Mouse (Mus musculus) left cerebral cortex, adult 11 months (tissue): ENCODE results near the gene Brat1.

Source experiments
- DNase-seq: peaks from one replicate; pipeline ENCODE4 v3.0.0; 2022; ENCODE audit warnings: low spot score

Gene Brat1

GRCm38 (mm10) chr5:140701661-140702060, 3.1 kb upstream of the Brat1 start:
- DNase-seq, result no peak

GRCm38 (mm10) chr5:140702103-140702513, 2.7 kb upstream of the Brat1 start, which contains the start of gene Iqce:
TSS of gene Iqce (minus strand) at chr5:140702378.
- peak; percentile 91 for DNase-seq

DNA sequence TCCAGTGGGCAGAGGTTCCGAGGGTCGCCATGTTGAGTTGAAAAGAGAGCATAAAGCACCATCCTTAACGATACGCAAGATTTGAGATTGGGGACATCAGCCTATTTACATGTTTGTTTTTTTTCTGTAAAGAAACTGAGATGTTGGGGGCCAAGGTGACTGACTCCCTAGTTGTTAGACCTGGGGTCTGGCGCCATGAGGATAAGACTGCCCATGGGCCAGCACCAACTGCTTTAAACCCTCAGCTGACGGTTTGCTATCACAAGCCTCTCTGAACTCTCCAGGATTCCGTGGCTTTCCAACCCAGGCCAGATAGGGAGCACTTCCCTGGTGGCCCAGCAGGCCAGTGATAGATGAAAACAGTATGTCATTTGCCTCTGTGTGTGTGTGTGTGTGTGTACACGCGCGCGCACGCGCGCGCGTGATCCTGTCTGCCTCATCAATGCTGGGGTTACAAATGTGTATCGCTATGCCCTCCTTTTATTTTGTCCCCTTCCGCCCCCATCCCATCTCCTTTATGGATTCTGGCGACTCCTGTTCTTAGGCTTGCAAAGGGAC, 2.1 kb upstream of the Brat1 start:
- no peak for DNase-seq

DNA sequence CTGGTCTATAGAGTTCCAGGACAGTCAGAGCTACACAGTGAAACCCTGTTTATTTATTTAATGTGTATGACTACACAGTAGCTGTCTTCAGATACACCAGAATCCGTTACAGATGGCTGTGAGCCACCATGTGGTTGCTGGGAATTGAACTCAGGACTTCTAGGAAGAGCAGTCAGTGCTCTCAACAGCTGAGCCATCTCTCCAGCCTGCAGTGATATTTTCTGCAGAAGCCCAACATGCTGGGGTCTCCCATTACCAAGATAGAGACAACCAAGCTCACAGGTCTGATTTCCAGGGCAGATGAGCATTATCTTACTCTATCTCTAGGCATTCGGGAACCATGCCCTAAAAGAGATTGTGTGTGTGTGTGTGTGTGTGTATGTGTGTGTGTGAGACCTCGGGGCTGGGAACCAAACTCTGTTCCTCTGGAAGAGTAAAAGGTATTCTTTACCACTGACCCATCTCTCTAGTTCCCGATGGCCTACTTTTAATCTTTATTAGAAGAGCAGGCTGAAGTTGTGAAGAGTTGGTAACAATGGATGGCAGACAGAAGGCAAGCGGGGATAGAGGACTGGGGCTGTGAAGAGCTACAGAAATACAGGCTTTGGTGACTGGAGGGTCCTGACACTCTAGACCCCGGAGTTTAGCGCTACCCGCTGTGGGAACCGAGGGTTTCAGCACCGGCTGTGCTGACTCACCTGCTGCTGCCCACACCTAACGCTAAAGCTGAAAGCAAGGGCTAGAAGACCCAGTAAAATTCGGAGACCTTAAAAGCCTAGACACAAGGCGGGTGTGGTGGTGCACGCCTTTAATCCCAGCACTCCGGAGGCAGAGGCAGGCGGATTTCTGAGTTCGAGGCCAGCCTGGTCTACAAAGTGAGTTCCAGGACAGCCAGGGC, 1.1 kb upstream of the Brat1 start:
- DNase-seq, result no peak

DNA sequence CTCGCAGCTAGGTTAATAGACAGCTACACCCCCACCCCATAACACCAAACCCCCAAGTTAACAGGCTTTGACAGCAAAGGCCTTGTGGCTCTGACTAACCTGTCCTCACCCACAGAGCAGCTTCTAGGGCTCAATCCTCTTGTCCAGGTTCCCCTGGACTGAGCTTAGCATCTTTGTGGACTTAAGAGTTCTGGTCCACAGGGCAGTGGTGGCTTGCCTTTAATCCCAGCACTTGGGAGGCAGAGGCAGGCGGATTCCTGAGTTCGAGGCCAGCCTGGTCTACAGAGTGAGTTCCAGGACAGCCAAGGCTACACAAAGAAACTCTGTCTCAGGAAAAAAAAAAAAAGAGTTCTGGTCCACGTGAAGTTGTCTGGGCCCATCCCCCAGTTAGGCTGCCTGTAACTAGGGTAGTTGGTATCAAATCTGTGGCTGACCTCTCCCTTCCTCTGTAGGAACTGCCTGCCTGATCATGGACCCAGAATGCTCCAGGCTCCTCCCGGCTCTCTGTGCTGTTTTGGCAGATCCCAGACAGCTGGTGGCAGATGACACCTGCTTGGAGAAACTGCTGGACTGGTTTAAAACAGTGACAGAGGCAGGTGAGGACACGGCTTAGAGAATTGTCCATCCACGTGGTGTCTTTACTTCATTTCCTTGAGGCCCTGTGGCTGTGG, 825 bp downstream of the Brat1 start:
- no peak for DNase-seq

DNA sequence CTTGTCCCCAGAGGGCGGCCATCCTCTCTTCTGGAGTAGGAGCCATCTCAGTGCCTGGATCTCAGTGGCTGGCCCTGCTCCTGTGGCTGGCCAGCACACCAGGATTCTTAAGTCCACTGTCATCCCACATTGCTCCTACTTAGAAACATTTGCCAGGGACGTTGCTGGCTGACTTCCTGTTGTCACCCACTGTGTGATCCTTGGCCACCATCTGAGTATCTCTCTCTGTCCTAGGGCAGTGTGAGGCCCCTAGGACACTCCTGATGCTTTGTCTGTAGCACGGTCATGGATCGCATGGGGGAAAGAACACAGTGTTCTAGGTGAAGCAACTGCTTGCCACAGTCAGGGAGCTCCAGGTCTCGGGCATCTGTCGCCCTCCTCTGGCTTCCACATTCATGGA, 5.5 kb downstream of the Brat1 start:
- no peak for DNase-seq

DNA sequence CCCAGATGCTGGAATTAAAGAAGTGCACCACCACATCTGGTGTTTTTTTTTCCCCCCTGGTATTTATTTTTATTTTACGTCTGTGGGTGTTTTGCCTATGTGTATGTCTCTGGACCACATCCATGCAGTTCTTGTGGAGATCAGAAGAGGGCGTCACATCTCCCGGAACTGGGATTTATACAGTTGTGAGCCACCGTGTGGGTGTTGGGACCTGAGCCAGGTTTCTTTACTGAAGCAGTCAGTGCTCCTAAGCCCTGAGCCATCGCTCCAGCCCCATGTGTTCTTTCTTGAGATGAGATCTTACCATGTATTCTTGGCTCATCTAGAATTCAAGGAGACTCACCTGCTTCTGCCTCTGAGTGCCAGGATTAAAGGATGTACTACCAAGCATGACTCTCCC, 6.2 kb downstream of the Brat1 start:
- no peak for DNase-seq

GRCm38 (mm10) chr5:140720773-140721172, 16.0 kb downstream of the Brat1 start:
- DNase-seq, result no peak

- DNase-seq, result no peak
Measured at GRCm38 (mm10) chr5:140722121-140722520, 17.3 kb downstream of the Brat1 start.

DNA sequence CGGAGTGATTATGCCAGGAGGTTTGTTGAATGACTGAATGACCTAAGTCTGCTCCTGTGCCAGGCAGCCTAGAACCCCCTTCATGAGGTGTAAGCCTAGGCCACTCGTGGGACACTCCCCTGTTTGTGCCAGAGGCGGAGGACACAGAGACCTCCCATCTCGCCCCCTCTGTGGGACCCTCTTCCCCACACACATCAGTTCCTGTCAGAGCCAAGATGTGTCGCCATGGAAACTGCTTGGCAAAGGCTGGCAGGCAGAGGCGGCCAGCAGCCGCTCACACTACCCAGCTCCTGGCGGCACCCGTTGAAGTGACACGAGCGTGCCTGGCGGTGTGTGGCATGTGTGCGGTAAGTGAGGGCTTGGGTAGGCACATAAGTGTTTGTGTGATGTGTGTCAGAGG, 19.0 kb downstream of the Brat1 start, which contains the start of gene Amz1:
TSS of gene Amz1 (plus strand) at position 306 of the 400 bp plus-strand sequence.
- DNase-seq, result no peak

DNA sequence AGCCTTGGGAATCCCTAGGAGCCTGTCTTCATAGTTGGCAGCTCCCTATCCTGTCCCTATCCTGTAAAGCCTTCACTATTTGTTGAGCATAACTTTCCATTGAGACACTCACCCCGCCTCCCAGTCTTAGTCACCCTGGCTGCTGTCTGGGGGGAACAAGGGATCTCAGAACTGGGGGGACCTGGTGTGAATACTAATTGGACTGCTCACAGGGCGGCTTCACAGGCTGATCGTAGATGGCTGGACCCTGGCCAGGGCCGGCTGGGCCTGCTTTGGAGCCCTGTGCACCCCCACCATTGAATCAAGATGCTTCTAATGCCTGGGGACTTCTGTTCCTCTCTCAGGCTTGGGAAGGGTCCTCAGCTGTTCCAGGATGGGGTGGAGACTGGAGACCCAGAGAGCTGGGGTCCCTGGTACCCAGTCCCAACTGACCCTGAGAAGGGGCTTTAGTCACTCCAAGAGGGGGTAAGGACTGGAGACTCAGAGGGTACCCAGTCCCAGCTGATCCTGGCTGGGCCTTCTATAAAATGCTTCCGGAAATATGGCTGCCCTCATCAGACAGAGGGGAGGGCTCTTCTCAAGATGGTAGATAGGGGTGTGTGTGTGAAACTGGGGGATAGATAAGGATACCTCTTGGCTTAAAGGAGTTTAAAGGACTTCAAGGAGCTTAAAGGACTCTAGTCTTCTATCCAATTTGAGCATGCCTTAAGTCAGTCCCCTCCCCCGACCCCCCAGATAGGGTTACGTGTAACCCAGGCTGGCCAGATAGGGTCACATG, 21.4 kb downstream of the Brat1 start:
- no peak for DNase-seq

DNA sequence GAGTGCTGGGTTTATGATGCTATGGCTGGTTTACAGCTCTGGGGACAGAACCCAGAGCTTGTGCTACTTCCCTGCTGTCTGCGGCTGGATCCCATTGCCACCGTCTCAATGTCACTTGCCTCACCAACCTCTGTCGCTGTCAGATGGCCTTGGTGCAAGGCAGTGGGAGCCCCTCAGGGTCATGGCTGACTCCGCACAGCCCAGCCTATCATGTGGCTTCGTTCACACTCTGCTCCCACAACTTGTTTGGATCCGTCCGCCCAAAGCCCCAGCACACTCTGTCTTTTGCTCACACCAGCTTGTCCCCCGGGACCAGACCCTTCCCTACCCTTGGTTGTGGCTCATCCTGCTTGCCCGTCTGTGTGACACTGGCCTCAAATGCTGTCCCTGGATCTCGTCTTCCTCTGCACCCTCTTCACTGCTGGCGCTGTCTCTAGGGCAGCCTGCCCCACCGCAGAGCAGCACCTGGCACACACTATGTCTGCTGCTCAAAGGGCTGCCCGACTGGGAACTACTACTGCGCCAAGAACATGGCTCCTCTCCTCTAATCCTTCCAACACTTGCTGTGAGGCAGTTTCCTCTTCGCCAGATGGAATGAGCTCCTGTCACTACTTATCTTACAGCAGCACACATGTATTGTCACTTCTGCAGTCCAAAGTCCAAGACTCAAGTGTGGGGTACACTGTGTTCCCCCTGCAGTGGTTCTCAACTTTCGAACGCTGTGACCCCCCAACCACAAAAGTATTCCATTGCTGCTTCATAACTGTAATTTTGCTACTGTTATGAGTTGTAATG, 22.3 kb downstream of the Brat1 start:
- DNase-seq, result no peak

DNA sequence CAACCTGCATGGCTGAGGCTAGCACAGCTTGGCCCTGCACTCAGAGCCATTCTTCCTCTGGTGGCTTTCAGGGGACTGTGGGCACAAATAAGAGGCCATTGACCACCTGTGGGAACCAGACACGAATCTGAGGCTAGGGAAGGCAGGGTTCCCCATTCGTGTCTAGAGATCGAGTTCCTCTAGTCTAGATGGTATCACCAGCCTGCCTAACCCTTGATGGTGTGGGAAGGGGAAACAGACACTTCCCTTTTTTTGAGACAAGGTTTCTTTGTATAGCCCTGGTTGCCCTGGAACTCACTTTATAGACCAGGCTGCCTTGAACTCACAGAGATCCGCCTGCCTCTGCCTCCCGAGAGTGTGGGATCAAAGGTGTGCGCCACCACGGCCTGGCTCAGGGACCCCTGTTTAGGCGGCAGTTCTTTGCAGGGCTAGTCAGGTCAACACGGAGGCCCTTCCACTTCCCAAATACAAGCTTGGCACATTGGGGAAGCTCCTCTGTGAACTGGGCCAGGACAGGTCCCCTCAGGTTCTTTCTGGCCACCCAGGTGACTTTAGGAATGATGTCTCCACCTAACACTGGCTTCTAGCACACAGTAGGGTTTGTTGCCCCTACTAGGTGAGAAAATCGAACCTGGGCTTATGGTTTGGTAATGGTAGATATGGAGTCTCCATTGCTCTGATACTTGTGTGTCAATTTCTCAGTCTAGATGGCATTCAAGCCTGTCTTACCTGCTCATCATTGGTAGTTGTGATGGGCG, 26.4 kb downstream of the Brat1 start:
- no peak for DNase-seq

- DNase-seq, result no peak
Measured at GRCm38 (mm10) chr5:140732195-140732594, 27.4 kb downstream of the Brat1 start.

DNA sequence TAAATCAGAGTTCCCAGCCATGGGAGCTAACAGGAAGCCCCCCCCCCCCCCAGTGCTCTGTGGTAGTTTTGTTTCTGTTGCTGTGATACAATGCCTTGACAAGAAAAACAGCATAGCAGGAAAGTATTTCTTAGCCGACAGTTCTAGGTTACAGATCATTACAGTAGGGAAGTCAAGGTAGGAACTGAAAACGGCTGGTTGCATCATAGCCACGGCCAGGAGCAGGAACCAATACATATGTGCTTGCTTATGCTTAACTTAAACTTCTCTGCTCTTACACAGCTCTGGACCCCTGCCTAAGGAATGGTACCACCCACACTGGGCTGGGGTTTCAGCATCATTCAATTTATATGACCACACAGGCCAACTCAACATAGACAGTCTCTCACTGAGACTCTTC, 28.5 kb downstream of the Brat1 start:
- no peak for DNase-seq

DNA sequence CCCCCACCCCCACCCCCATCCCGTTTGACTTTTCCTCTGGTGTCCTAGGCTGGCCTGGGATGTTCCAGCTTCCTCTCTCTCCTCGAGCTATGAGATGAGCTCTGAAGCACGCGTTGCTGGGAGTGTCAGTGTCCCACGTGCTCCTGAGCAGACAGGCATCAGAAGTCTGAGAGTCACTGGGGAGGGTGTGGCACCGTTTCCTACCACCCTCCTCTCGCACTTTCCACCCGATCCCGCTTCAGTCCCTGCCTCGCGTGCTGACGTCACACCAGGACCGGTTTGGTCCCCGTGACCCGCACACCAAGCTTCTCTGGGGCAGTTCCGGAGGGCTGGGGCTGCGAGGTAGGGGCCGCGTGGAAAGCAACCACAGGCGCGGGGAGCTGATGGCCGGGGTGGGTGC, 30.5 kb downstream of the Brat1 start:
- DNase-seq, result no peak

DNA sequence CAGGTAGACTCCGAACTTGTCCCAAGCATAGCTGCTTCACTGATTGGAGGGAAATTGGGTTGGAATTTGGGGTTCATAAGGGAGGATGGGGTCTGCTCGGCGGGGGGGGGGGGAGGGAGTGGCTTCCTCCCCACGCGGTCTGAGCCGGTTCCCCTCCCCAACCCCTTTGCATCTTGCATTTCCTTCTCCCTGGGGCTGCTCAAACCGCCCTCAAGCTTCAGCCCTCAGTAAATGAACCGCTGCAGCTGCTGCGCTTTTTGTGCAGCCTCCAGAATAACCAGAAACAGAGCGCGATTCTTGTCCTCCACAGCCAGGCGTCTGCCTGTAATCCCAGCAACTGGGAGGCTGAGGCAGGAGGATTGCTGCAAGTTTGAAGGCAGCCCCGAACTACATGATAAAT, 31.4 kb downstream of the Brat1 start:
- DNase-seq, result no peak

GRCm38 (mm10) chr5:140739813-140740212, 35.0 kb downstream of the Brat1 start:
- DNase-seq, result peak; percentile 53

- DNase-seq, result no peak
Measured at GRCm38 (mm10) chr5:140741040-140741439, 36.2 kb downstream of the Brat1 start.

DNA sequence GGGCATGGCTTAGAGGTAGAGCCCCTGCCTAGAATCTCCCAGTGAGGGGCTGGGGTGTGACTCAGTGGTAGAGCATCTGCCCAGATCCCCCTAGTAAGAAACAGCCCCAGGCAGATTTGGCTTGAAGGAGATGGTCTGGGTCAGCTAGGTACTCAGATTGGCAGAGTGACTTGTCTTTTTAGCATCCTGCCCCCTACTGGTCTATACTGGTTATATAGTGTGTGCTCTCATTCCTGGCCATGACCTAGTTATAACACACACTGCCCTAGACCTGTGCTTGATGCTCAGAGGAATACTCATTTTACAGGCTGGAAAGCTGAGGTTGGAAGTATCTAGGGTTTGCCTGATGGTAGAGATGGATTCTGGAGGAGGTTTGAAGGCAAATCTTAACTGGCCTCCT, 37.1 kb downstream of the Brat1 start:
- no peak for DNase-seq

GRCm38 (mm10) chr5:140743706-140744131, 38.9 kb downstream of the Brat1 start:
- DNase-seq, result no peak
